Comparison of ENCODE assay signal across 12 mouse cellular contexts in genomic region chr14:25754531-25755484, GRCm38 (mm10). TPM values are rescaled to one million over a fixed set of nuclear protein-coding genes. Genes with fewer than 3 reads are reported as not detected.
A peak's percentile ranks its signal among the peaks of the same experiment; 100 is the strongest.
DNase-seq lines count a peak whose midpoint lies in the region; ATAC-seq lines count a peak whose summit lies in the region.
"Had no signal": no experiment of that assay in that cellular context is flagged by ENCODE, and none has a peak within 500 bp of the region (broad histone marks: within the 10 kb centered on the region; RNA-seq: fewer than 3 reads in every experiment).

No protein-coding gene starts in this region.

- H3K4me3 ChIP-seq in heart, embryonic 10.5 days = no peak overlapping the region
- H3K4me3 ChIP-seq in midbrain, embryonic 13.5 days (replicated peaks) = no peak overlapping the region
- H3K4me3 ChIP-seq in midbrain, embryonic 14.5 days (replicated peaks; ENCODE audit: low read depth, low read length) = no peak overlapping the region
- H3K4me3 ChIP-seq in intestine, embryonic 14.5 days (ENCODE audit: low read depth, low read length) = no peak overlapping the region

- no peak overlapping the region for H3K9ac ChIP-seq in midbrain, embryonic 13.5 days (replicated peaks)
- no peak overlapping the region for H3K9ac ChIP-seq in midbrain, embryonic 14.5 days (replicated peaks; ENCODE audit: low read length)
- H3K9ac ChIP-seq in intestine, embryonic 14.5 days (ENCODE audit: low read length) = no peak overlapping the region

- no peaks in the 10 kb centered on the region for H3K27me3 ChIP-seq in heart, embryonic 10.5 days (ENCODE audit: insufficient read depth, poor library complexity, severe bottlenecking)
- no peaks in the 10 kb centered on the region for H3K27me3 ChIP-seq in midbrain, embryonic 13.5 days
- no peaks in the 10 kb centered on the region for H3K27me3 ChIP-seq in midbrain, embryonic 14.5 days (ENCODE audit: control insufficient read depth, insufficient read depth, low read length)
- H3K27me3 ChIP-seq in intestine, embryonic 14.5 days (replicated peaks; ENCODE audit: control insufficient read depth, insufficient read depth, low read length) = no peaks in the 10 kb centered on the region

- DNase-seq in heart, embryonic 10.5 days (ENCODE audit: low spot score) = no peak
- DNase-seq in heart, postnatal 25 days (ENCODE audit: low spot score) = no peak
- no peak for DNase-seq in midbrain, embryonic 14.5 days
- DNase-seq in intestine, embryonic 14.5 days (ENCODE audit: low spot score) = no peak
- no peak for DNase-seq in left cerebral cortex, postnatal 4 days
- no peak for DNase-seq in adrenal gland, adult 8-10 months
- DNase-seq in cerebellum, postnatal 10 days = no peak
- DNase-seq: kidney, adult 8-10 months; lung, postnatal 10 days; spleen, adult 18-20 months had no signal

- no peak overlapping the region for H3K4me2 ChIP-seq in midbrain, embryonic 13.5 days (replicated peaks)
- no peak overlapping the region for H3K4me2 ChIP-seq in midbrain, embryonic 14.5 days (ENCODE audit: low read length)
- H3K4me2 ChIP-seq in intestine, embryonic 14.5 days (ENCODE audit: low read length) = no peak overlapping the region

- no peaks in the 10 kb centered on the region for H3K9me3 ChIP-seq in heart, embryonic 10.5 days
- no peaks in the 10 kb centered on the region for H3K9me3 ChIP-seq in midbrain, embryonic 13.5 days
- no peaks in the 10 kb centered on the region for H3K9me3 ChIP-seq in midbrain, embryonic 14.5 days (ENCODE audit: control insufficient read depth, low read length)
- no peaks in the 10 kb centered on the region for H3K9me3 ChIP-seq in intestine, embryonic 14.5 days (ENCODE audit: control insufficient read depth, low read length)

- H3K4me1 ChIP-seq in heart, embryonic 10.5 days = peaks cover 78% of the 10 kb centered on the region
- H3K4me1 ChIP-seq in midbrain, embryonic 13.5 days (replicated peaks) = peaks cover 23% of the 10 kb centered on the region
- H3K4me1 ChIP-seq in midbrain, embryonic 14.5 days (ENCODE audit: control insufficient read depth, insufficient read depth, low read length) = peaks cover 14% of the 10 kb centered on the region
- peaks cover 60% of the 10 kb centered on the region for H3K4me1 ChIP-seq in intestine, embryonic 14.5 days (replicated peaks; ENCODE audit: control insufficient read depth, insufficient read depth, low read length)

- intact Hi-C loops in heart, postnatal 25 days (cut with DNase I) = no loop called here
- intact Hi-C loops in left cerebral cortex, postnatal 4 days (cut with DNase I) = no loop called here

- H3K36me3 ChIP-seq in heart, embryonic 10.5 days = peaks cover 38% of the 10 kb centered on the region
- no peaks in the 10 kb centered on the region for H3K36me3 ChIP-seq in midbrain, embryonic 13.5 days
- H3K36me3 ChIP-seq in midbrain, embryonic 14.5 days (ENCODE audit: control insufficient read depth, insufficient read depth, low read length) = no peaks in the 10 kb centered on the region
- peaks cover 34% of the 10 kb centered on the region for H3K36me3 ChIP-seq in intestine, embryonic 14.5 days (ENCODE audit: control insufficient read depth, insufficient read depth, low read length)

- WGBS in heart, embryonic 10.5 days = 42% methylated on average over 19 of the region's 19 CpGs
- 37% methylated on average over 19 of the region's 19 CpGs for WGBS in midbrain, embryonic 13.5 days
- WGBS in midbrain, embryonic 14.5 days = 36% methylated on average over 19 of the region's 19 CpGs
- WGBS in intestine, embryonic 14.5 days = 43% methylated on average over 19 of the region's 19 CpGs

- peak overlapping the region; percentile 18; the same call in 1 of the 2 replicates for H3K27ac ChIP-seq in heart, embryonic 10.5 days
- H3K27ac ChIP-seq in midbrain, embryonic 13.5 days = no peak overlapping the region
- H3K27ac ChIP-seq in midbrain, embryonic 14.5 days (replicated peaks; ENCODE audit: low read depth, low read length) = no peak overlapping the region
- no peak overlapping the region for H3K27ac ChIP-seq in intestine, embryonic 14.5 days (ENCODE audit: low read depth)

- ATAC-seq in midbrain, embryonic 13.5 days = peak; percentile 55
- ATAC-seq in midbrain, embryonic 14.5 days (ENCODE audit: low FRiP score, low TSS enrichment) = no peak
- ATAC-seq in intestine, embryonic 14.5 days (replicated peaks; ENCODE audit: low FRiP score, low TSS enrichment, low read depth) = peak; percentile 63; the same call in 1 of the 2 replicates
- ATAC-seq: forebrain, embryonic 16.5 days had no signal

RNA-seq across cellular contexts. Expression of gene Zcchc24, which starts 14.0 kb away (rescaled TPM):
- polyA plus RNA-seq in heart, embryonic 10.5 days (2016; fragmentation: Nextera tagmentation; extraction: Ambion mirVana) = 15.2 and 16.9 TPM in 2 replicates
- total RNA-seq in heart, postnatal 25 days (2021) = 10 to 100 TPM; 33.3 to 35.7 TPM
- polyA plus RNA-seq in midbrain, embryonic 13.5 days (2015; fragmentation: Nextera tagmentation; extraction: Ambion mirVana) = 7.3 and 9.3 TPM in 2 replicates
- 8.1 and 13.6 TPM in 2 replicates for polyA plus RNA-seq in midbrain, embryonic 14.5 days (2014; fragmentation: Nextera tagmentation; extraction: Ambion mirVana)
- polyA plus RNA-seq in intestine, embryonic 14.5 days (2014; fragmentation: Nextera tagmentation; extraction: Ambion mirVana) = 32.8 and 33.6 TPM in 2 replicates
- 10 to 100 TPM; 34.2 to 34.8 TPM for total RNA-seq in left cerebral cortex, postnatal 4 days (2021)
- total RNA-seq in adrenal gland, adult 8-10 months (2022) = 10 to 100 TPM; 17.8 to 25.0 (median 21.1) TPM
